9 mouse cellular contexts compared by ENCODE assay signal in the genomic region with DNA sequence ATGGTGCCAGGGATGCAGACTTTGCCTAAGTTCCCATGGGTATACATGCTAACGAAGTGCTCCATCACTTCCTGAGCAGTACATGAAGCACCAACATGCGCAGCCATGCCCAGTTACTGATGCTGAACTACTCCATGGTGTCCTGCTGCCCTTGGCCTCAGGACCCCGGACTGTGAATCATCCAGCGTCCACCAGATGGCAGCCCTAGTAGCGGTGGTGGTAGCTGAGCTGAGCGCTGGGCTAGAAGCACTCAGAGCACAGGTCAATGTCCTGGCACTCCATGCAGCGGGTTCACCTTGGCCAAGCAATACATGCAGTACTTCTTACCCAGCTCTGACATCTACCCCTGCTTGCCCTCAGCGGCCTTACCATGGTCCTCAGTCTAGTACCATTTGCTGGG. TPM values are rescaled to one million over a fixed set of nuclear protein-coding genes. Genes with fewer than 3 reads are reported as not detected.
A peak's percentile ranks its signal among the peaks of the same experiment; 100 is the strongest.
DNase-seq lines count a peak whose midpoint lies in the region; ATAC-seq and TF ChIP-seq lines count a peak whose summit lies in the region.
"Had no signal": no experiment of that assay in that cellular context is flagged by ENCODE, and none has a peak within 500 bp of the region (broad histone marks: within the 10 kb centered on the region; RNA-seq: fewer than 3 reads in every experiment).

No protein-coding gene starts in this region.

- H3K36me3 ChIP-seq in lung, embryonic 14.5 days (ENCODE audit: insufficient read depth) = no peaks in the 10 kb centered on the region
- no peaks in the 10 kb centered on the region for H3K36me3 ChIP-seq in stomach, postnatal 0 days (ENCODE audit: control insufficient read depth, insufficient read depth, low read length)
- no peaks in the 10 kb centered on the region for H3K36me3 ChIP-seq in forebrain, embryonic 16.5 days (ENCODE audit: control insufficient read depth, insufficient read depth)

- TF ChIP-seq POLR2A in lung, adult 2 months (IDR thresholded peaks at IDR 0.05; ENCODE audit: borderline replicate concordance, extremely low read depth, low read depth, low read length) = no peak
- no peak for TF ChIP-seq POLR2A in embryonic fibroblast, embryonic 13.5 days (IDR thresholded peaks at IDR 0.05; ENCODE audit: low read depth, low read length)

- no peaks in the 10 kb centered on the region for H3K9me3 ChIP-seq in lung, embryonic 14.5 days (ENCODE audit: low read depth, low read length)
- no peaks in the 10 kb centered on the region for H3K9me3 ChIP-seq in stomach, postnatal 0 days (ENCODE audit: control insufficient read depth, low read length)
- no peaks in the 10 kb centered on the region for H3K9me3 ChIP-seq in forebrain, embryonic 16.5 days (ENCODE audit: control insufficient read depth, low read length)

- TF ChIP-seq EP300 in stomach, postnatal 0 days (optimal IDR thresholded peaks at IDR 0.05) = no peak

- H3K27me3 ChIP-seq in lung, embryonic 14.5 days (ENCODE audit: insufficient read depth, low read length) = no peaks in the 10 kb centered on the region
- H3K27me3 ChIP-seq in stomach, postnatal 0 days (ENCODE audit: control insufficient read depth, insufficient read depth, low read length) = no peaks in the 10 kb centered on the region
- H3K27me3 ChIP-seq in forebrain, embryonic 16.5 days (replicated peaks; ENCODE audit: control insufficient read depth, insufficient read depth, low read length) = no peaks in the 10 kb centered on the region

- H3K9ac ChIP-seq in lung, embryonic 14.5 days = no peak overlapping the region
- no peak overlapping the region for H3K9ac ChIP-seq in stomach, postnatal 0 days (ENCODE audit: low read length)
- no peak overlapping the region for H3K9ac ChIP-seq in forebrain, embryonic 16.5 days (replicated peaks; ENCODE audit: low read depth, low read length)

- 63% methylated on average over 8 of the region's 8 CpGs for WGBS in lung, embryonic 14.5 days
- WGBS in lung, adult 2 months = 60% methylated on average over 8 of the region's 8 CpGs
- WGBS in stomach, postnatal 0 days = 69% methylated on average over 8 of the region's 8 CpGs
- WGBS in forebrain, embryonic 16.5 days = 61% methylated on average over 8 of the region's 8 CpGs

- no peak overlapping the region for H3K4me3 ChIP-seq in lung, embryonic 14.5 days (ENCODE audit: low read depth, low read length)
- no peak overlapping the region for H3K4me3 ChIP-seq in lung, adult 2 months (replicated peaks; ENCODE audit: extremely low read depth, low read depth, low read length)
- no peak overlapping the region for H3K4me3 ChIP-seq in embryonic fibroblast, embryonic 13.5 days (ENCODE audit: insufficient read depth, low read length)
- no peak overlapping the region for H3K4me3 ChIP-seq in stomach, postnatal 0 days (ENCODE audit: low read depth, low read length)
- no peak overlapping the region for H3K4me3 ChIP-seq in forebrain, embryonic 16.5 days (replicated peaks; ENCODE audit: low read length)
- H3K4me3 ChIP-seq: myocyte had no signal

- H3K27ac ChIP-seq in lung, embryonic 14.5 days (ENCODE audit: low read depth) = no peak overlapping the region
- no peak overlapping the region for H3K27ac ChIP-seq in embryonic fibroblast, embryonic 13.5 days (ENCODE audit: insufficient read depth, low read length)
- H3K27ac ChIP-seq in stomach, postnatal 0 days (replicated peaks) = no peak overlapping the region
- no peak overlapping the region for H3K27ac ChIP-seq in forebrain, embryonic 16.5 days (ENCODE audit: low read length)

- DNase-seq in cerebellum, adult 18-20 months = peak; percentile 2 to 3
- DNase-seq in cerebellum, adult 11 months = no peak
- DNase-seq in lung, embryonic 14.5 days = no peak
- no peak for DNase-seq in lung, adult 2 months
- peak; percentile 18 for DNase-seq in stomach, postnatal 0 days (ENCODE audit: low spot score)
- DNase-seq in adipocyte (ENCODE audit: low spot score) = no peak

- H3K4me1 ChIP-seq in lung, embryonic 14.5 days (ENCODE audit: insufficient read depth) = no peaks in the 10 kb centered on the region
- no peaks in the 10 kb centered on the region for H3K4me1 ChIP-seq in lung, adult 2 months (ENCODE audit: control insufficient read depth, insufficient read depth, low read length)
- no peaks in the 10 kb centered on the region for H3K4me1 ChIP-seq in embryonic fibroblast, embryonic 13.5 days (ENCODE audit: control insufficient read depth, insufficient read depth, low read length)
- H3K4me1 ChIP-seq in stomach, postnatal 0 days (replicated peaks; ENCODE audit: control insufficient read depth, insufficient read depth) = no peaks in the 10 kb centered on the region
- H3K4me1 ChIP-seq in forebrain, embryonic 16.5 days (replicated peaks; ENCODE audit: control insufficient read depth, insufficient read depth, low read length) = no peaks in the 10 kb centered on the region

- peak; percentile 53; the same call in 1 of the 2 replicates for TF ChIP-seq CTCF in lung, embryonic 14.5 days (IDR thresholded peaks at IDR 0.05; ENCODE audit: low read depth)
- no peak; the same call in 1 of the 2 replicates for TF ChIP-seq CTCF in lung, adult 2 months (IDR thresholded peaks at IDR 0.05; ENCODE audit: insufficient read depth, low read length)
- peak; percentile 44; the same call in 1 of the 2 replicates for TF ChIP-seq CTCF in embryonic fibroblast, embryonic 13.5 days (IDR thresholded peaks at IDR 0.05; ENCODE audit: borderline replicate concordance, insufficient read depth, low read length)
- peak; percentile 48 for TF ChIP-seq CTCF in stomach, postnatal 0 days (IDR thresholded peaks at IDR 0.05; ENCODE audit: low read depth)

- H3K4me2 ChIP-seq in lung, embryonic 14.5 days = no peak overlapping the region
- no peak overlapping the region for H3K4me2 ChIP-seq in stomach, postnatal 0 days (replicated peaks; ENCODE audit: low read depth)
- no peak overlapping the region for H3K4me2 ChIP-seq in forebrain, embryonic 16.5 days (ENCODE audit: low read length)

- ATAC-seq in lung, embryonic 14.5 days (ENCODE audit: insufficient read depth) = no peak
- no peak for ATAC-seq in stomach, postnatal 0 days (ENCODE audit: low FRiP score, low TSS enrichment)
- no peak for ATAC-seq in forebrain, embryonic 16.5 days

RNA-seq across cellular contexts. Expression of a gene that starts 57.1 kb away (rescaled TPM):
- 2.2 and 2.4 TPM in 2 replicates for polyA plus RNA-seq in lung, embryonic 14.5 days (2014; fragmentation: Nextera tagmentation; extraction: Ambion mirVana)
- 0.77 and 1.1 TPM in 2 replicates for polyA plus RNA-seq in lung, adult 2 months (2012; rRNA removed)
- 0.80 and 1.4 TPM in 2 replicates for polyA plus RNA-seq in embryonic fibroblast, embryonic 13.5 days (2011; ENCODE audit: insufficient read length, low read depth, missing spikeins)
- polyA plus RNA-seq in stomach, postnatal 0 days (2015; fragmentation: Nextera tagmentation; extraction: Ambion mirVana) = 1.3 and 1.6 TPM in 2 replicates
- 19.5 and 24.8 TPM in 2 replicates for polyA plus RNA-seq in forebrain, embryonic 16.5 days (2015; fragmentation: Nextera tagmentation; extraction: Ambion mirVana)

Comparison
In these comparisons a context has a peak if more than half of its experiments do, and no peak if none do; other contexts are left out.
1. DNase-seq: peak in cerebellum, adult 18-20 months (2 of 2) and stomach, postnatal 0 days (single experiment); none in cerebellum, adult 11 months (single experiment), lung, embryonic 14.5 days (single experiment), lung, adult 2 months (single experiment) and adipocyte (single experiment).